Mouse (Mus musculus) heart, postnatal 0 days (tissue): Measurements from ENCODE around the gene Nectin2.
A peak's percentile ranks its signal among the peaks of the same experiment; 100 is the strongest.

Experiments used
- CTCF ChIP-seq: IDR thresholded peaks from 2 replicates; pipeline ENCODE4 v1.5.1; 2016; ENCODE audit warnings: antibody characterized with exemption, control low read depth, low read depth
- EP300 ChIP-seq: IDR thresholded peaks from 2 replicates; pipeline ENCODE4 v1.6.1; 2016; ENCODE audit warnings: antibody characterized with exemption, low read depth

DNA sequence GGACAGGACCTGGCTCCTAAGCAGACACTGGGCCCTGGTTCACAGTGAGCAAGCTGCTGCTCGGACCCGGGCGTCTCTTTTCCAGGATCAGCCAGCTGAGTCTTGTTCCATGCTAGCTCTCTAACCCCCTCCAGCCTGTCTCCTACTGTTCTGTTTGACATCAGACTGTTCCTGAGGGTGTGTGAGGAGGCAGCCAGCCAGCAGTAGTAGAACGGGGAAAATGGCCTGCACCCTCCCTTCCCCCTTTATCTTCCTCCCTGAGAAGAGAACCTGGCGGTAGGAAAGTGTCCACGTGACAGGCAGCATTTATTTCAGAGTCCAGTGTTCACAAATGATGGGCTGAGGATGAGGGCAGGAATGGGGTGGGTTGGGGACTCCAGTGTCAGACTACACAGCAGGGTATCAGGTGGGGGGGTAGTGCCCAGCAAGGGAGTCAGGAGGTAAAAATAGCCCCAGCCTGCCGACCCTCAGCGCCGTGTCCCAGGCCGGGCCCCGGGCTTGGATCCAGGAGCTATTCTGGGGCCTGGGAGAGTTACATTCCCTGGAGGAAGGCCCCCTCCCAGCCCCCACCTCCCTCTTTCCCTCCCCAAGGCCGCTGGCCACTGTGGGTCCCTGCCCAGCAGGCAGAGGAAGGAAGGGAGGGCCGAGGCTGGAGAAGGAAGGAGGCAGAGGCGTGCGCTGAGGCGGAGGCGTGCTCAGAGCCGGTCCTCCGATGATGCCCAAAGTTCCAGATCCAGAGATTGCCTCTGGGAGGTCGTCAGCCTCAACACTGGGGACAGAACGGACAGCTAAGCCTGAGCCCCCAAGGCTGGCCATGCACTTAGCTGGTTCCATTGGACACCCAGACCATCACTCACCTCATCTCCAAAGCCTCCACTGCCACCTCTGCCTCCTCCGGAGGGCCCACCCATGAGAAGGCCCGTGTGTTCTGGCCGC is 5.8 kb upstream of the Nectin2 start:
- no peak for TF ChIP-seq CTCF
- peak; percentile 85; the same call in 1 of the 2 replicates for TF ChIP-seq EP300
